Mouse (Mus musculus) urinary bladder, postnatal 14 days (tissue): ENCODE measurements around the gene Slc16a5.
A peak's percentile ranks its signal among the peaks of the same experiment; 100 is the strongest.
"Not testable (repeated sequence)": the region's sequence is repeated elsewhere in the genome, so short reads cannot be mapped to it uniquely, and the experiment has no call there.

Experiments used
- DNase-seq: peaks from one replicate; pipeline ENCODE4 v3.0.0; 2021; ENCODE audit warnings: low spot score

Slc16a5 gene

GRCm38 (mm10) chr11:115478296-115478938 lies 16.1 kb downstream of the Slc16a5 start:
- DNase-seq: no peak

- no peak for DNase-seq
Measured at GRCm38 (mm10) chr11:115481553-115482259, 19.4 kb downstream of the Slc16a5 start.

DNA sequence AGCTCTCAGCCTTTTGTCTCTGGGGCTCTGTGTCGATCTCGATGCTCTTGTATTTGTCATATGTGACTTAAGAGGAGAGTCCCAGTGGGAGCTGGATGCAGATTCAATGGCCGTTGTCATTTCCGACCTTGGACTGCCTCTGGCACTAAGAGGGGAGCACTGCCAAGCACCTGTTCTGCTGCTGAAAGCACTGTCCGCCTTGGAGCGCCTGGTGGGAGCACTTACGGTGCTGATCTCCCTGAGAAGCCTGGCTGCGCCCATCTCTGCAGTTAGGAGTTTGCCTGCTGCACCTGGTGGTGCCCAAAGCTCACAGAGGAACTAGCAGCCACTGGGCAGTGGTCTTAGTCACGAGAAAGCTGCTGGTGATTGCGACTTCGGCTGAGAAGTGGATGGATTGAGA lies 21.0 kb downstream of the Slc16a5 start:
- no peak for DNase-seq

GRCm38 (mm10) chr11:115483726-115484125 lies 21.5 kb downstream of the Slc16a5 start:
- peak; percentile 69 for DNase-seq

GRCm38 (mm10) chr11:115485155-115485554 lies 22.9 kb downstream of the Slc16a5 start:
- DNase-seq: peak; percentile 31

GRCm38 (mm10) chr11:115488551-115489104 lies 26.4 kb downstream of the Slc16a5 start:
- no peak for DNase-seq

DNA sequence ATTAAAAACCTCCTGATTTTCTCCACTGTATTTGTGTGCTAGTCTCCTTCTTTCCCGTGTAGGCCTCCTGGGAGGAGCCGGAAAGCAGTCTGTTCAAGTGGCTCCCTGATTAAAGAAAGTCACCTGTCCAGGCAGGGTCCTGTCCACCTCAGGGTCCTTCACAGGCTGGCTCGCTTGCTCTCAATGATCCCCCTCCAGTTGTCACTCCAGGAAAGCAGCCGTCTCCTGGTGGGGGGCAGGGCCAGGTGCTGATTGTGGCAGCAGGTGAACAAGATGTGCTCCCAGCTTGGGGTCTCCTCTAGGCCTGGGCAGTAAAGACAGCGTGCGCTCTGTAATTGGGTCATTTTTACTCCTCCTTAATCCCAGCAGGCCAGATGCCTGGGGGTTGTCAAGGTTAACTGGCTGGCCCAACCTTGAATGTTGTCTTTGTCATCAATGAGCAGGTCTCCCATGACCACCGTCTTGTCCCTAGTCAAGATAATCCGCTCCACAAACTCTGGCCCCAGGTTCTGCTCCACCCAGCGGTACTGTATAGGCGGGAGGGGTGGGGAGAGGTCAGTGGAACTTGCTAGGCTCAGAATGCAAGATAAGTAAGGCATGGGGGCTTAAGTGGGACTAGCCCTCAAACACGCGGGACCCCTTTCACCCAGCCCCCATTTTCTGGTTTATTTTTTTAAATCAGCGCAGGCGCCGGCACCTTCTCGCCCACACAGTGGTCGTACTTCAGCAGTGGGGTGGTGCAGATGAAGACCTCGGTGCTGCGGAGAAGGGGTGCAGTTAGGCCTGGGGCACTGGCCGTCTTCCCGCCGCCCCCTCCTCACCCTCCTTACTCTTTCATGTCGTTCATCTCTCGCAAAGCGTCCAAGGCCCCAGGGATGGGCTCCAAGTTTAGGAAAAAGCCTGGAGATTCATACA lies 28.4 kb downstream of the Slc16a5 start:
- DNase-seq: no peak

DNA sequence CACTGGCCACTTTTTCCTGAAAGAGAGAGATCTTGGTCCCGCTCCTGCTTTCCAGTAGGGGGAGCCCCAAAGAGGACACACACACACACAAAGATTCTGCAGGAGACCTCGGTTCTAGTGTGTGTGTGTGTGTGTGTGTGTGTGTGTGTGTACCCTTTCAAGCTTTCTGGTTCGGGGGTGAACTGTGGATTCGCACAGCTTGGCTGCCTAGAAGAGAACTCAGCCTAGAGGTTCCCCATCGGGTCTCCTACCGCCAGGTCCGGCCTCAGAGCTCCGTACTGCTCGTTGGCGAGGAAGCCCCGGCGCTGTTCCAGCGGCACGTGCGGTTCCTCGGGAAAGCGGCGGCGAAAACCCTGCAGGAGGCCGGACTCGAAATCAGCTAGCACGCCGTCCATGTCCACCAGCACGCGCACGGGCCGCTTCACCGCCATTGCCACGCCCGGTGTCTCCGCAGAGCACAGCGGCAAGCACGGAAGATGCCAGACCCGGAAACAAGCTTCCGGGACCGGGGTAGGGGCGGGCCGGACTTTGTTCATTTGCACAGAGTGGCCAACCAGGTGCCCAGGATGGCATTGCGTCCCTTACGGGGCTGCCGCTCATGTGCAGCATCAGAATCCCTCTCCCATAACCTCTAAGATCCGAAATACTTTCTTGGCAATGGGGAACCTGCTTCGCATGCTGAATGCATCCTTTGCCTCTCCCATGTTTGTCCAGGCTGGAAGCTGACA lies 29.2 kb downstream of the Slc16a5 start, which contains the start of gene Nt5c:
Gene Nt5c, minus strand, starts transcription at position 507 of the 728 bp plus-strand sequence.
- peak; percentile 85 for DNase-seq

DNA sequence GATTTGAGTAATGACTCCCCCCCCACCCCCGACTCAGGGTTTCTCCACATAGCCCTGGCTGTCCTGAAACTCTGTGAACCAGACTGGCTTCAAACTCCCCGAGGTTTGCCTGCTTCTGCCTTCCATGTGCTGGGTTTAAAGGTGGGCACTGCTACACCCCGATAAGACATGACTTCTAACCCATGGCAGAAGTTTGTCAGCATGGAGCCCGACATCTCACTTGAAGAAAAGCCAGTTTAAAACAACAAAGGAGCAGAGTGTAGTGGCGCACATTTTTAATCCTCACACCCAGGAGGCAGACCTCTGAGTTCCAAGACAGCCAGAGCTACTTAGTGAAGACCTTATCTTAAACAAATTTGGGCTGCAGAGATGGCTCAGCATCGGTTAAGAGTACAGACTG lies 30.1 kb downstream of the Slc16a5 start:
- DNase-seq: no peak

GRCm38 (mm10) chr11:115496559-115496958 lies 34.3 kb downstream of the Slc16a5 start:
- DNase-seq: not testable (repeated sequence)

- DNase-seq: no peak
Measured at GRCm38 (mm10) chr11:115502636-115503035, 40.4 kb downstream of the Slc16a5 start.

- DNase-seq: no peak
Measured at GRCm38 (mm10) chr11:115506586-115506985, 44.3 kb downstream of the Slc16a5 start.

- DNase-seq: no peak
Measured at GRCm38 (mm10) chr11:115508061-115508460, 45.8 kb downstream of the Slc16a5 start.

DNA sequence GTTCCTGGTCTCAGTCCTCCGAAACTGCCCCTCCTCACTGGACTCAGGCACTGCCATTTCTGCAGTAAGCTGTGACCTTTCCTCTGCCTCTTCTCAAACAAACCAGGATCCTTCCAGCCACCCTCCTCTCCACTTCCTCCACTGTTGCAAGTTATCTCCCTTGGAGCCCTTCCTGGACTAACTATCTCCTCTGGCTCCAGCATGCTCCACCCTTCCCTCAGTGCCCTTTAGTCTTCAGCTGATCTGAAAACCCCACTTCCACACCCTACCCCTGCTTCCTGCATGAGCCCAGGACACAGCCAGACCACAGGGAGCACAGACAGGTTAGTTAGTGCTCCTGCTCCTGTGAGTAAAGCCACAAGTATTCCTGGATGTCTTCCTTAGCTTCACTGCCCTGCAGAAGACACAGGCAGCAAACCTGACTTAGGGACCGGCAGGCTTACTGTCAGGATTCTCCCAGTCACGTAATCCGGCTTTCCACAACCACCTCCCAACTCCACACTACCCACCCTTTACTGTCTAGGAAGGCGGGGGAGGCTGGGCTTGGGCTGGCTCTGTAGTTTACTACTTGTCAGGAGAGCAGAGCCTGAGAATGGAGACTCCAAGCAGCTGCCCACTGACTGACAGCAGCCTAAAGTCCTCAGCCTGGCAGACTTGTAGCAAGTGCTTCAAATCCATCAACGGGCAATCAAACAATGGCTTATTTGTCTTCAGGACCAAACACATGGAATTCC lies 47.7 kb downstream of the Slc16a5 start:
- DNase-seq: peak; percentile 24

DNA sequence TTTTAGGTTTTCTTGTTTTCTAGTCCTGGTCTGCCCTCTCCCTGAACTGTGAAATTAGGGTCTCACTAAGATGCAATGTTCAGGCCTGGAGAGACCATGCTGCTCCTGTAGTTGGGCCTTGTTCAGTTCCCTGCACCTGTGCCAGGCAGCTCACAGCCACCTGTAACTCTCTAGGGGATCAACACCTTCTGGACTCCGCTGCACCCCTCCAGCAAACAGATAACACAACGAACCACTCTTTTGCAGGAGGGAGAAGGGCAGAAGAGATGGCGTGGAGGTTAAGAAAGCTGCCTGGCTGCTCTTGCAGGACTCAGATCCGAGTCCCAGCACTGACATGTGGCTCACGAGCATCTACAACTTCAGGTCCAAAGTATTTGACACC lies 48.2 kb downstream of the Slc16a5 start:
- DNase-seq: no peak

DNA sequence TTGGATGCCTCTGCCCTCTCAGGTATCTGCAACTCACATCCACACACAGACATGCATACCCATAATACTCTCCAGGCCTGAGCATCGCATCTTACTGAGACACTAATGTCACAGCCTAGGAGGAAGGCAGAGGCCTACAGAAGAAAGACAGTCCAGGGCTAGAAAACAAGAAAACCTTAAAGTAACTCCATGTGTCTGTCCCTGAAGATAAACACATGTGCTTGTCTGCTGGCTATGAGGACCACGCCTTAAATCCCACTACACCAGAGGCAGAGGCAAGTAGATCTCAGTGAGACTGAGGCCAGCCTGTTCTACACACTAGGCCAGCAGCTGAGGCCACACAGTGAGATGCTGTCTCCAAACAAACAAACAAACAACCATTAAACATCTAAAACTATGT lies 48.8 kb downstream of the Slc16a5 start:
- no peak for DNase-seq

- no peak for DNase-seq
Measured at GRCm38 (mm10) chr11:115512004-115512403, 49.7 kb downstream of the Slc16a5 start.

DNA sequence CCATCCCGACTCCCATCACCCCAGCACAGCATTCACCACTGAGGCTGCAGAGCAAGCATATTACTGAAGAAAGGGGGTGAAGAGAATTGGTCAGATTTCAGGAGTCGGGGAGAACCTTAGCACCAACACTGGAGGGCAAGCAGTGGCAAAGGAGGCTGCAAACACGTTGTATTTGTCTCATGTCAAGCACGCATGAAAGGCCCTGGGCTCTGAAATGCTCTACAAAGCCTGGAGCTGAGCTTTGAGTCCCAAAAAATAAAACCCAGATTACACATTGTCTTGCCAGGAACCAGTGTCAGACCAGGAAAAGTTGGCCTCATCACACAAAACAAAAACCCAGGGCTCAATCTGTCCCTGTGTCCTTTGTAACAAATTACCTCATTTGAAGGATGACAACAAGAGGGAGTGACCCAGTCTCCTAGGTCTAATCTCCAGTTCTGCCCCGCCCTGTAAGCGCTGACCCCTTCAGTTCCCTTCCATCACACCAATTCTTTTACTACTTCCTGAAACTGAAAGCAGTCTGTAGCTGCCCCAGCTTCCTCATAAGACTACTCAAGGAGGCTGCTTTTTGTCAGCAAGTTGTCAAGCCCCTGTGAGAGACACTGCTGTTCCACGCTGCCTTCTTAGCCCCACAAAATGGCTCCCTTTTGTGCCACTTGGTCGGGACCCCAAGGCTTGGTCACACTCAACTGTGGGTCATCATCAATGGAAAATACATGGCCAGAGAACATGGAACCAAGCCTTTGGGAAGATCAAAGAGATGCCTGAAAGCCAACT lies 50.3 kb downstream of the Slc16a5 start:
- no peak for DNase-seq

DNA sequence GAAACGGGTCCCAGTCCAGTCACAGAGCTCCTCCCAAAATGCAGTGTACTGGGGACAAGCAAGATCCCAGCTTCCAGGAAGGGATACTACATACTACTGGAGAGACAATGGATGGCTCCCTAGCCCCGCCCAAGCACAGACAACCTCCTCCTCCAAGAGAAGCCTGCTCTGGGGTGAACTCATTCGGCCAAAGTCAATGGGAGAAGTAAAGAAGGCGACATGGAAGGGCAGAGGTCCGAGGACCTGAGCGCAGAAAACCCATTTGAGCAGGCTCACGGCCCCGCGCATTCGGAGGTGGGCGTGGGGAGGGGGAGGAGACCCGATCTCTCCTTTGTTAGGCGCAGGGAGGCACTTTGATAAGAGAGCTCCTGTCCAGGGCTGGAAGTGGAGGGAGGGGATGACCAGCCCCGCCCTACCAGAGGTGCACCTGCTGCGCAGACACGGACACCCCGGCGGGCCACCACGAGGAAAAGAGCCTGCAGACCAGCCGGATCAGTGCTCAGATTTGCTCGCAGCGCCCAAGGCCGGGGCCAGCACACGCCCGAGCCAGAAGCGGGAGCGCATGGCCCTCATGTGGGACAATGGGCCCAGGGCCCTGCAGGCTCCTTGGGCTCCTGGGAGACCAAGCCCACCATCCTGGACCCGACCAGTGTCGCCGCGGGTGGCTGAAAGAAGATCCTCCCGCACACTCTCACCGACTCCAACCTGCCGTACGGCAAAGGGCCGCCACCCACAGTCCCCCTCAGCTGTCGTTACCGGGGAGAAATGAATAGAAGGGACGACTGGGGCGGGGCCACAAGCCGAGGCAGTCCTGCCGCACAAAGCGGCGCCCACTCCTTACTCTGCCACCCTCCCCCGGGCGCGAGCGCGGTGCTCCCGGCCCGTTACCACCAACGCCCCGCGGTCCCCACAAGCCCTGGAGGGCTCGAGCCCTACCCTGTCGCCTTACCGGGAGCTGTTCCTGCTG lies 51.3 kb downstream of the Slc16a5 start:
- peak; percentile 33 for DNase-seq
